Mouse (Mus musculus) MEL (cell line): ENCODE results near the gene Scfd2. TPM values are rescaled to one million over a fixed set of nuclear protein-coding genes. Genes with fewer than 3 reads are reported as not detected.

Source experiments
- DNase-seq: peaks from one replicate; pipeline ENCODE4 v3.0.0; 2011; ENCODE audit warnings: low read depth, low spot score
- H3K27ac ChIP-seq: 2 replicates; pipeline ENCODE4 v1.5.1; 2012; ENCODE audit warnings: low read depth, mild to moderate bottlenecking, control low read depth, low read length, moderate library complexity; ENCODE audit not compliant: control insufficient read depth
- H3K27me3 ChIP-seq, 2 experiments: fragments of 150-350 bp in 1 of 2; sonication (generic) in 1 of 2; 2 replicates each; pipeline ENCODE4 v1.6.1; 2012; ENCODE audit warnings: low read length in 2 of 2, mild to moderate bottlenecking in 2 of 2, improper control_type of control experiment in 1 of 2, moderate library complexity in 1 of 2; ENCODE audit not compliant: insufficient read depth in 2 of 2, control insufficient read depth in 1 of 2
- H3K36me3 ChIP-seq, 2 experiments: 2 replicates each; pipeline ENCODE4 v1.6.1; 2012 to 2014; ENCODE audit warnings: low read length in 2 of 2, improper control_type of control experiment in 1 of 2, inconsistent platforms in 1 of 2, mild to moderate bottlenecking in 1 of 2; ENCODE audit not compliant: insufficient read depth in 2 of 2, control insufficient read depth in 1 of 2
- H3K4me1 ChIP-seq, 2 experiments: fragments of 150-350 bp in 1 of 2; sonication (generic) in 1 of 2; 2 replicates each; pipeline ENCODE4 v1.6.1; 2012; ENCODE audit warnings: low read length in 2 of 2, improper control_type of control experiment in 1 of 2, mild to moderate bottlenecking in 1 of 2; ENCODE audit not compliant: insufficient read depth in 2 of 2, control insufficient read depth in 1 of 2
- H3K4me3 ChIP-seq, 2 experiments: fragments of 150-350 bp in 1 of 2; sonication (generic) in 1 of 2; 2 replicates each; pipeline ENCODE4 v1.5.1; 2012; ENCODE audit warnings: low read depth in 2 of 2, low read length in 2 of 2, mild to moderate bottlenecking in 2 of 2, moderate library complexity in 2 of 2, control low read depth in 1 of 2, improper control_type of control experiment in 1 of 2; ENCODE audit not compliant: control insufficient read depth in 1 of 2, insufficient read depth in 1 of 2
- H3K79me2 ChIP-seq: 2 replicates; pipeline ENCODE4 v1.6.1; 2012; ENCODE audit warnings: mild to moderate bottlenecking, low read length, moderate library complexity; ENCODE audit not compliant: control insufficient read depth, poor library complexity, insufficient read depth
- H3K9ac ChIP-seq: 2 replicates; pipeline ENCODE4 v1.6.1; 2012; ENCODE audit warnings: low read depth, mild to moderate bottlenecking, control low read depth, low read length, moderate library complexity; ENCODE audit not compliant: control insufficient read depth, poor library complexity, severe bottlenecking
- H3K9me3 ChIP-seq: fragments of 150-350 bp; sonication (generic); replicated peaks from 2 replicates; pipeline ENCODE4 v1.6.1; 2012; ENCODE audit warnings: mild to moderate bottlenecking, low read length, improper control_type of control experiment, moderate library complexity; ENCODE audit not compliant: insufficient read depth
- BHLHE40 ChIP-seq: IDR thresholded peaks from 2 replicates; pipeline ENCODE4 v1.6.1; 2012; ENCODE audit warnings: low read depth, mild to moderate bottlenecking, inconsistent platforms, low read length, improper control_type of control experiment, borderline replicate concordance
- CHD2 ChIP-seq: IDR thresholded peaks from 2 replicates; pipeline ENCODE4 v1.6.1; 2011; ENCODE audit warnings: low read length, improper control_type of control experiment
- E2F4 ChIP-seq: IDR thresholded peaks from 2 replicates; pipeline ENCODE4 v1.6.1; 2011; ENCODE audit warnings: low read depth, low read length, improper control_type of control experiment, borderline replicate concordance
- KAT2A ChIP-seq: conservative IDR thresholded peaks from 2 replicates; pipeline ENCODE4 v1.6.1; 2012; ENCODE audit warnings: low read depth, low read length, improper control_type of control experiment, inconsistent platforms
- MAFK ChIP-seq: IDR thresholded peaks from 2 replicates; pipeline ENCODE4 v1.6.1; 2011; ENCODE audit warnings: low read depth, mild to moderate bottlenecking, low read length, improper control_type of control experiment, borderline replicate concordance
- MAX ChIP-seq: IDR thresholded peaks from 2 replicates; pipeline ENCODE4 v1.6.1; 2011; ENCODE audit warnings: low read length, improper control_type of control experiment
- MEF2A ChIP-seq: IDR thresholded peaks from 2 replicates; pipeline ENCODE4 v1.6.1; 2014; ENCODE audit warnings: low read depth, mild to moderate bottlenecking, inconsistent platforms, low read length, improper control_type of control experiment; ENCODE audit not compliant: poor library complexity, insufficient replicate concordance, severe bottlenecking; ENCODE audit errors: extremely low read depth
- MXI1 ChIP-seq: IDR thresholded peaks from 2 replicates; pipeline ENCODE4 v1.6.1; 2011; ENCODE audit warnings: mild to moderate bottlenecking, low read depth, low read length, improper control_type of control experiment
- MYB ChIP-seq: IDR thresholded peaks from 2 replicates; pipeline ENCODE4 v1.6.1; 2011; ENCODE audit warnings: mild to moderate bottlenecking, low read depth, low read length, improper control_type of control experiment
- MYC ChIP-seq: IDR thresholded peaks from 2 replicates; pipeline ENCODE4 v1.6.1; 2011; ENCODE audit warnings: low read depth, mild to moderate bottlenecking, low read length, improper control_type of control experiment, moderate library complexity
- NRF1 ChIP-seq: IDR thresholded peaks from 2 replicates; pipeline ENCODE4 v1.6.1; 2014; ENCODE audit warnings: low read depth, mild to moderate bottlenecking, inconsistent platforms, low read length, improper control_type of control experiment, moderate library complexity; ENCODE audit not compliant: poor library complexity, insufficient read depth, severe bottlenecking
- POLR2A ChIP-seq, 2 experiments: IDR thresholded peaks; 2 replicates each; pipeline ENCODE4 v1.6.1; 2011 to 2012; ENCODE audit warnings: low read length in 2 of 2, mild to moderate bottlenecking in 2 of 2, control low read depth in 1 of 2, improper control_type of control experiment in 1 of 2, low read depth in 1 of 2, moderate library complexity in 1 of 2; ENCODE audit not compliant: control insufficient read depth in 1 of 2, insufficient read depth in 1 of 2, poor library complexity in 1 of 2
- RCOR1 ChIP-seq: IDR thresholded peaks from 2 replicates; pipeline ENCODE4 v1.6.1; 2012; ENCODE audit warnings: low read depth, mild to moderate bottlenecking, inconsistent platforms, low read length, improper control_type of control experiment
- SIN3A ChIP-seq: IDR thresholded peaks from 2 replicates; pipeline ENCODE4 v1.6.1; 2012; ENCODE audit warnings: low read length, improper control_type of control experiment, inconsistent platforms
- UBTF ChIP-seq: IDR thresholded peaks from 2 replicates; pipeline ENCODE4 v1.6.1; 2012; ENCODE audit warnings: low read depth, mild to moderate bottlenecking, inconsistent platforms, low read length, improper control_type of control experiment, moderate library complexity, borderline replicate concordance; ENCODE audit not compliant: insufficient read depth
- ZMIZ1 ChIP-seq: IDR thresholded peaks from 2 replicates; pipeline ENCODE4 v1.6.1; 2012; ENCODE audit warnings: low read depth, mild to moderate bottlenecking, inconsistent platforms, low read length, improper control_type of control experiment, moderate library complexity
- polyA plus RNA-seq, 2 experiments: library from polyadenylated mRNA; stranded (reverse) in 1 of 2; unstranded in 1 of 2; fragments of >175 nt in 1 of 2; fragments of >200 nt in 1 of 2; gene quantifications; 2 replicates each; pipeline versions ENCODE4 v1.2.1 to v1.2.4; 2012; ENCODE audit warnings: low replicate concordance in 2 of 2, low read depth in 1 of 2; ENCODE audit not compliant: insufficient read length in 2 of 2, insufficient read depth in 1 of 2, missing spikeins in 1 of 2
- total RNA-seq: library from RNA; depleted of rRNA; stranded (reverse); fragments of 300-350 nt; gene quantifications from 2 replicates; pipeline ENCODE4 v1.2.3, GENCODE M21; 2012

Gene Scfd2
- total and polyA plus RNA-seq, 3 experiments: 18.8 to 20.3 TPM; not detected in 1

- no peak for TF ChIP-seq MAX
- TF ChIP-seq CHD2: no peak
- TF ChIP-seq MXI1: no peak
- no peak for TF ChIP-seq KAT2A
- no peak for TF ChIP-seq MYB
- Histone ChIP-seq H3K27me3 (no peaks in the 10 kb centered on the region), H3K4me3 (no peak overlapping the region), H3K4me1 (no peaks in the 10 kb centered on the region), H3K79me2 (no peaks in the 10 kb centered on the region), H3K9me3 (no peaks in the 10 kb centered on the region), H3K27ac (no peak overlapping the region), H3K9ac (no peak overlapping the region), H3K36me3 (no peaks in the 10 kb centered on the region)
- DNase-seq: no peak
These were observed 210.4 kb downstream of the Scfd2 start for GRCm38 (mm10) chr5:74321010-74321746.

- H3K27ac ChIP-seq: no peak overlapping the region
- DNase-seq: no peak
- no peaks in the 10 kb centered on the region for H3K79me2 ChIP-seq
- no peak overlapping the region for H3K4me3 ChIP-seq
- H3K9me3 ChIP-seq: no peaks in the 10 kb centered on the region
- no peak overlapping the region for H3K9ac ChIP-seq
- H3K36me3 ChIP-seq: no peaks in the 10 kb centered on the region
- H3K4me1 ChIP-seq: no peaks in the 10 kb centered on the region
- H3K27me3 ChIP-seq: no peaks in the 10 kb centered on the region
- TF ChIP-seq UBTF (no peak), ZMIZ1 (no peak), RCOR1 (no peak), BHLHE40 (no peak), MAX (no peak), KAT2A (no peak), SIN3A (no peak), E2F4 (no peak), MYC (no peak), MAFK (no peak), NRF1 (no peak), MXI1 (no peak), POLR2A (IDR thresholded peaks at IDR 0.05; ENCODE audit: control insufficient read depth in 1 of 2, insufficient read depth in 1 of 2, low read depth in 1 of 2, low read length in 2 of 2, poor library complexity in 1 of 2) (no peak), MEF2A (no peak)
- TF ChIP-seq, all 39 proteins: peak for 0
These were observed 212.0 kb downstream of the Scfd2 start for GRCm38 (mm10) chr5:74319551-74319950.
